18 mouse cellular contexts compared by ENCODE assay signal in the genomic region with DNA sequence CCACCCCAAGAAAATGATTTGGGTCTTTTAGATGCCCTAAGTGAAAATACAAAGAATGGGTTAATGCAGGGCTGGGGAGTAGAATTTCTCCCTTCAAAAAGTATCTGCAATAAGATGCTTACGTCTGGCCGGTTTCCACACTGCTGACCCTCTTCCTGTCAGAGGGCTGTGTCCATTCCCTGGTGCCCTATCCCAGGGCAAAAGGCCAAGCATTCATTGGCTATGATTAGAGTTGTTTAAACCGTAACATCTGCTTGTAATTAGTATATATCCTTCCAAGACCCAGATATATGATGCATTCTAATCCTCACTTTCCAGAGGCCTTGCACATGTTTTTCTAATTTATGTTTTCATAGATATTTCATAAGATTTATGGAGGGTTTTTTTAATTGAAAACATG.
A peak's percentile ranks its signal among the peaks of the same experiment; 100 is the strongest.
DNase-seq lines count a peak whose midpoint lies in the region; ATAC-seq lines count a peak whose summit lies in the region.
"Had no signal": no experiment of that assay in that cellular context is flagged by ENCODE, and none has a peak within 500 bp of the region (broad histone marks: within the 10 kb centered on the region; RNA-seq: fewer than 3 reads in every experiment).

No protein-coding gene starts in this region.

- peak overlapping the region; percentile 69 for H3K27ac ChIP-seq in limb, embryonic 10.5 days
- H3K27ac ChIP-seq: midbrain, embryonic 13.5 days; neural tube, embryonic 13.5 days had no signal

- H3K4me3 ChIP-seq in limb, embryonic 10.5 days = no peak overlapping the region
- H3K4me3 ChIP-seq: midbrain, embryonic 13.5 days; neural tube, embryonic 13.5 days had no signal

- no peak for ATAC-seq in granulocyte monocyte progenitor cell, adult 5-6 weeks (replicated peaks; ENCODE audit: poor library complexity, severe bottlenecking)
- no peak for ATAC-seq in inflammation-experienced regulatory T-cells, adult 6 months
- ATAC-seq: forebrain, embryonic 14.5 days; lung, postnatal 0 days; midbrain, embryonic 13.5 days had no signal

- 6% methylated on average over 3 of the region's 3 CpGs for WGBS in limb, embryonic 10.5 days

- no peaks in the 10 kb centered on the region for H3K36me3 ChIP-seq in limb, embryonic 10.5 days
- H3K36me3 ChIP-seq: midbrain, embryonic 13.5 days; neural tube, embryonic 13.5 days had no signal

- H3K27me3 ChIP-seq in limb, embryonic 10.5 days (ENCODE audit: low read depth, poor library complexity, severe bottlenecking) = no peaks in the 10 kb centered on the region
- H3K27me3 ChIP-seq: midbrain, embryonic 13.5 days; neural tube, embryonic 13.5 days had no signal

- peaks cover 35% of the 10 kb centered on the region for H3K4me1 ChIP-seq in limb, embryonic 10.5 days
- H3K4me1 ChIP-seq: midbrain, embryonic 13.5 days; neural tube, embryonic 13.5 days had no signal

- intact Hi-C loops in left cerebral cortex, postnatal 4 days (cut with DNase I) = no loop called here
- intact Hi-C loops in left cerebral cortex, postnatal 36 days (cut with DNase I) = no loop called here

- H3K9me3 ChIP-seq in limb, embryonic 10.5 days (replicated peaks) = no peaks in the 10 kb centered on the region
- H3K9me3 ChIP-seq: midbrain, embryonic 13.5 days; neural tube, embryonic 13.5 days had no signal

- DNase-seq in adrenal gland, postnatal 10 days = peak; percentile 6
- no peak for DNase-seq in adrenal gland, adult 18-20 months (ENCODE audit: low spot score in 2 of 2)
- DNase-seq in left cerebral cortex, postnatal 4 days = peak; percentile 12
- DNase-seq in left cerebral cortex, postnatal 36 days (ENCODE audit: low spot score in 2 of 2) = no peak
- DNase-seq in embryo, embryonic 11 days = peak; percentile 81
- DNase-seq in limb, embryonic 10.5 days (ENCODE audit: low spot score) = peak; percentile 63
- DNase-seq: adrenal gland, postnatal 36 days; heart, adult 11 months; heart, postnatal 14 days; kidney, adult 11 months; right cerebral cortex, adult 18-20 months; thymus, adult 18-20 months had no signal

Comparison
In these comparisons a context has a peak if more than half of its experiments do, and no peak if none do; other contexts are left out.
1. DNase-seq: peak in adrenal gland, postnatal 10 days (single experiment), left cerebral cortex, postnatal 4 days (single experiment), embryo, embryonic 11 days (single experiment) and limb, embryonic 10.5 days (single experiment); none in adrenal gland, adult 18-20 months (0 of 2) and left cerebral cortex, postnatal 36 days (0 of 2).